Mouse (Mus musculus): ENCODE data around the gene Caly.

Gene Caly

GRCm38 (mm10) chr7:140081408-140082241, 723 bp downstream of the Caly start:
- DNase-seq, result no peak

GRCm38 (mm10) chr7:140080503-140081156, 1.7 kb downstream of the Caly start:
- DNase-seq, result peak; percentile 79

GRCm38 (mm10) chr7:140078711-140079110, 3.6 kb downstream of the Caly start:
- peak; percentile 70 for DNase-seq

GRCm38 (mm10) chr7:140077698-140078097, 4.7 kb downstream of the Caly start:
- no peak for DNase-seq

- no peak for DNase-seq
Observed at GRCm38 (mm10) chr7:140070042-140070711, 12.2 kb downstream of the Caly start.

GRCm38 (mm10) chr7:140067397-140067796, 15.0 kb downstream of the Caly start:
- DNase-seq, result no peak

- peak; percentile 67 for DNase-seq
Observed at GRCm38 (mm10) chr7:140063092-140063491, 19.3 kb downstream of the Caly start.

- DNase-seq, result peak; percentile 32
Observed at GRCm38 (mm10) chr7:140062307-140062706, 20.0 kb downstream of the Caly start.

GRCm38 (mm10) chr7:140061832-140062130, 20.6 kb downstream of the Caly start:
- DNase-seq, result no peak

- peak; percentile 47 for DNase-seq
Observed at GRCm38 (mm10) chr7:140060936-140061831, 21.2 kb downstream of the Caly start.

GRCm38 (mm10) chr7:140059601-140060000, 22.7 kb downstream of the Caly start:
- DNase-seq, result no peak

GRCm38 (mm10) chr7:140058528-140058927, 23.8 kb downstream of the Caly start:
- DNase-seq, result no peak

- peak; percentile 49 for DNase-seq
Observed at GRCm38 (mm10) chr7:140057413-140058407, 24.6 kb downstream of the Caly start.

GRCm38 (mm10) chr7:140054124-140054523, 28.2 kb downstream of the Caly start:
- DNase-seq, result no peak

GRCm38 (mm10) chr7:140049115-140049689, 33.1 kb downstream of the Caly start:
- DNase-seq, result peak; percentile 27

- DNase-seq, result no peak
Observed at GRCm38 (mm10) chr7:140048361-140049114, 33.8 kb downstream of the Caly start, which contains the start of gene Msx3. TSS of gene Msx3 (minus strand) at chr7:140049089.

GRCm38 (mm10) chr7:140047811-140048311, 34.5 kb downstream of the Caly start:
- DNase-seq, result no peak

GRCm38 (mm10) chr7:140045546-140045945, 36.8 kb downstream of the Caly start:
- DNase-seq, result no peak

- DNase-seq, result no peak
Observed at GRCm38 (mm10) chr7:140042728-140043127, 39.6 kb downstream of the Caly start.

GRCm38 (mm10) chr7:140037171-140037555, 45.2 kb downstream of the Caly start:
- no peak for DNase-seq
